Mouse (Mus musculus) c-Kit-positive CD71-negative TER-119-negative erythroid progenitor cells, embryonic 14.5 days (primary cell): ENCODE measurements around the gene Gpr4.
A peak's percentile ranks its signal among the peaks of the same experiment; 100 is the strongest.

Experiments
- DNase-seq: peaks from one replicate; pipeline ENCODE4 v3.0.0-alpha.2; 2013; ENCODE audit warnings: low read depth

Gene Gpr4

GRCm38 (mm10) chr7:19227883-19228792 lies 15.8 kb downstream of the Gpr4 start, which contains the start of gene Opa3:
Gene Opa3 (plus strand): TSS chr7:19228334.
- DNase-seq: peak; percentile 100

DNA sequence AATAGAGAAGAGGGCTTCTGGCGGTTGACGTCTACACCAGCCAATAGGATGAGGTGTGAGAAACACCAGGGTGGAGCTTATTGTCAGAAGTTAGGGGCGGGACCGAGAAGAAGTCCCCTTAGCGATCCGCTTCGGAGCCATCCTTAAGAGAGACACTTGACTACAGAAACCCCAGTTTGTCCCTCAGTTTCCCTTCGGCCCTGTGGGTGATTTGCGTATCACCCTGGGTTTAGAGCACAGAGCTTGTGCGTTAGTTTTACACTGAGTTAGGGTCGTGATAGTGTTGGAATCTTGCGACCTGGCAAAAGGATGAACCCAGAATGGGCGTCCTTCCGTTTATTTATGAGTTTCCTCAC lies 16.4 kb downstream of the Gpr4 start:
- DNase-seq: no peak

GRCm38 (mm10) chr7:19229404-19229803 lies 17.1 kb downstream of the Gpr4 start:
- no peak for DNase-seq

- DNase-seq: no peak
These were observed 17.8 kb downstream of the Gpr4 start for GRCm38 (mm10) chr7:19230041-19230580.

GRCm38 (mm10) chr7:19230899-19231298 lies 18.6 kb downstream of the Gpr4 start:
- no peak for DNase-seq

DNA sequence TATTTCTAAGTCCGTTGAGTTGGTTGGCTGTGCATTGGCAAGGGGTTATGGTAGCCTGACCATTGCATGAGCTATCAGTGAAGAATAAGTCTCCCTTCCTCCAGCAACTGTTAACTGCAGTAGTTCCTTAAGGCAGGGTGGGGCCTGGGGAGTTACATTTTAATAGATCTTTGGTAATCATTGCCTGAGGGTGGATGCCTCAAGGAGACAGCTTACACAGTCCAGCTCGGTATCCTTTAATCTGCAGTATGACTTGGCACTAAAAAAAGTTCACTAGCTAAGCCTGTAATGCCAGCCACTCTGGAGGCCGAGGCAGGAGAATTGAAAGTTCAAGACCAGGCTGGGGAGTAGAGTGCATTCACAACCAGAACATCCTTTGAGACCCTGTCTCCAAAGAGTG lies 19.5 kb downstream of the Gpr4 start:
- DNase-seq: no peak

DNA sequence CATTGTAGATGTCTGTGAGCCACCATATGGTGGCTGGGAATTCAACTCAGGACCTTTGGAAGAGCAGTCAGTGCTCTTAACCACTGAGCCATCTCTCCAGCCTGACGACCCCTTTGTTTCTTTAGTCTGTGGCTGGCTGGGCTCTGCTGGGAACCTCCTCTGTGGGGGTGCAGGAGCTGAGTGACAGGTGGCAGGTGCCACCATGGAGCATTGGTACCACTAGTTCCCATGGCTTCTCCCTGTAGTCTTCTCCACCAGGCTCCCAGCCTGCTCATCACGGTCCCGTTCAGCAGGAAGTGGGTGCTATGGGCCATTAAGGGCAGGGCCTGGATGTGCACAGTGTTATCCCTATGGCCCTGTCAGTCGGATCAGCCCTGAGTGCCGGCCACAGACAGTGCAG lies 22.3 kb downstream of the Gpr4 start:
- no peak for DNase-seq

- DNase-seq: no peak
These were observed 22.8 kb downstream of the Gpr4 start for GRCm38 (mm10) chr7:19235092-19235671.

GRCm38 (mm10) chr7:19236411-19236810 lies 24.1 kb downstream of the Gpr4 start:
- DNase-seq: no peak

GRCm38 (mm10) chr7:19238344-19238743 lies 26.0 kb downstream of the Gpr4 start:
- no peak for DNase-seq

DNA sequence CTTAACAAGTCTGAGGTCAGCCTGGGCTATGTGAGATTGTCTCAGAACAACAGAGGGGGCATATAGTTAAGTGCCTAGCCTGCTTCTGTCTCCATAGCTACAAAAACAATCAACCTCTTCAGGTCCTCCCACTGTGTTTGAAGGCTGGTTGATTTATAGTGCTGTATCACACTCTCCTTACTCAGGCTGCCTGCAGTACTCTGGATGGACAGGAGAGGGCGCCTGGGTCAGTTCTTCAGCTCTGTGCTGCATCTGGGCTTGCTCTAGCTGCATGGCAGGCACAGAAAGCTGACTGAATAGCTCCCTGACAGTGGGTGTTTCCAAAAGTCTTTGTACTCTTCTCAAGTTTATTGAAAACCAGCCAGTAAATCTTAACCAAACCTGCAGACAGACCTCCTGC lies 27.1 kb downstream of the Gpr4 start:
- DNase-seq: peak; percentile 90

DNA sequence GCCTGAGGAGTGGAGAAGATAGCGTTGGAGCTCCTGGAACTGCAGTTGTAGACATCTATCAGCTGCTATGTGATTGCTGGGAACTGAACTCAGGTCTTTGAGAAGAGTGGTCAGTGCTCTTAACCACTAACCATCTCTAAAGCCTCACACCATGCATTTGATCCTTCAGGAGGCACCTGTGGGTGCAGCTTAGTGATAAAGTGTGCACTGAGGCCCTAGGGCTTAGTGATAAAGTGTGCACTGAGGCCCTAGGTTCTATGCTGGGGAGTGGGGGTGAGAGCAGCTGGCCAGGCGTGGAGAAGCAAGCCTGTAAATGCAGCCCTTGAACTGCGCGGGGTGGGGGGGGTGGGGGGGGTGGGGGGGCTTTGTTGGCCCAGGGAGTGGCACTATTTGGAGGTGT lies 27.6 kb downstream of the Gpr4 start:
- no peak for DNase-seq

DNA sequence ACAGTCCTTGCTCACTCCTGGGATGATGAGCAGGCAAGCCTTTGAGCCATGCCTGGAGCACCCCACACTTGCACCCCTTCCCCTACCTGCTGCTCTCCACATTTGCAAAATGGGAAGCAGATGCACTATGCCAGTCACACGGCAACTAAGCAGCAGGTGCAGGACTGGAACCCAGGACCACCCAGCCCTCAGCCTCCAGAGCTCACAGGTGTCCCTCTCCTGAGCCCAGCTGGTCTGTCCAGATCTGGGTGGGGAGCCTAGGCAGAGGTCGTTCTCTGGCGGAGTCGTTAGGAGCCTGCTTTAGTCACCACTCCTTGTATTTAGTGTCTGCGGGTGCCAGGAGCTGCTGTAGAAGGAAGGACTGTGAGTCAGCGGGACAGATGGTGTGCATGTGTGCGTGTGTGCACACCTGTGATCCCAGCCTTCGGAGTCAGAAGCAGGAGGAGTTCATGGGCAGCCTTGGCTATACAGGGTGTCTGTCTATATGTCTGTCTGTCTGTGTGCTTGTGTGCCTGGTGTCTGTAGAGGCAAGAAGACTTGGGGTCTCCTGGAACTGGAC lies 28.6 kb downstream of the Gpr4 start:
- no peak for DNase-seq

- DNase-seq: no peak
These were observed 29.7 kb downstream of the Gpr4 start for GRCm38 (mm10) chr7:19242005-19242404.

GRCm38 (mm10) chr7:19243858-19244257 lies 31.5 kb downstream of the Gpr4 start:
- no peak for DNase-seq

DNA sequence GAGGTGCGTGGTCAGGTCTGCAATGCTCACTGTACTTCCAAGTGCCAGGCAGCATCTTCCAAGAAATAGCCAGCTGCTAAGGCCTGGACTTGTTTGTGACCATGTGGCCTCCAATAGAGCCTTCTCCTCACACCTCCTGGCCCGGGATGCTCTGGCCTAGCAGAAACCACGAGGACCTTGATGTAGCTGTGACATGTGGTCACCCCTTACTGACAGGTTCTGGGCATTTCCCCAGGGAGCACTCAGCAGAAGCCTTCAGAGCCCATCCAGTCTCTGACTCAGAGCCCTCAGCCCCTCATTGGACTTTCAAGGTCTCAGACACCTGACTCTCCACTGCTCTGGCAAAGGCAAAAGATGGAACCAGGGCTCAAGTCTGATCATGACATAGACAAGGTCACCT lies 32.7 kb downstream of the Gpr4 start:
- no peak for DNase-seq

DNA sequence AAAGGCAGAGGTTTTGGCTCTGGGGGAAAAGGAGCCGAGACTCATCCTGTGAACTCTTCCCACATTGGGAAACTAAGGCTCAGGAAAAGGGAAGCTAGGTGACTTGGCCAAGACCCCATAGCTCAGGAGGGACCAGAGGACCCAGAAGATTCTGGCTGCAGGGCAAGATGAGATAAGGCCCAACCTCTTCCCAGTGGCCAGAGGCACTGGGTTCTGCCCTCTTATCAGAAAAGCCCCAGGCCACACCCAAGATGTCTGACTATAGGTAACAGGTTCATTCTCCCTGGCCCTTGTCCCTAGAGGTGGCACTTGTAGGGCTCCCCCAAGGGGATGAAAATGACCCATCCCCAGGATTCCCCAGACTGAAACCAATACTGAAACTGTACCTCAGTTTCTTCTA lies 34.5 kb downstream of the Gpr4 start:
- DNase-seq: no peak

DNA sequence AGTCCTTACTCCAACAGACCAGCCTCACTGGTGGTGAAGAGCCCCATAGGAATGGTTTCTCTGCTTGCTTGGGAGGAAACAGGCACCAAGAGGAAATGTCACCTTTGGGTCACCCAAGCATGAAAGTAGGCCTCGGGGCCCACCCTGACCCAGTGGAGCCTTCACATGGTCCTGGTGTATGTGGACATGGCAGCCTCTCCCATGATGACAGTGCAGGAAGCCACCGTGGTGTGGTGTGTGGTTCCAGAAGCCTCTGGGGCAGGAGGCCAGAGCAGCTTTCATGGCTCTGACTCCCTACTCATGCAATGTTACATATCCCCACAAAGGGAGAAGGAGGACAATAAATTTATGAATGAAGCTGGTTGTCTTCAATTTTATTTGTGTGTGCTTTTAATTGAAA lies 35.2 kb downstream of the Gpr4 start:
- DNase-seq: no peak

DNA sequence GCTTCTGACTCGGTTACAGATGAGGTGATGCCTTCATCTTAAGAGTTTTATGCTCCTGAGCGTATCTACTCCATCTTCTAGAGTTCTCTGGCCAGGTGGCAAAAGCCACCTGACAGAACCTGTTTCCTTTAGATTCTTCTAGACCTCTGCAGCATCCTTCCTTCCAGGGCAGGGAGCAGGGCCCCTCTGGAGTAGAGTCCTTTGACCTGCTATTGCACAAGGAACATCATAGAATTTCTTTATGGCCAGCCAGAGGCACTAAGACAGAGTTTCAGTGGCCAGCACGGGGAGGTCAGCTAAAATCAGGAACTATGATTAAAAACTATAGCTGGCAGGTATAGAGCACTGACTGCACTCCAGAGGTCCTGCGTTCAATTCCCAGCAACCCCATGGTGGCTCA lies 39.7 kb downstream of the Gpr4 start:
- DNase-seq: no peak

DNA sequence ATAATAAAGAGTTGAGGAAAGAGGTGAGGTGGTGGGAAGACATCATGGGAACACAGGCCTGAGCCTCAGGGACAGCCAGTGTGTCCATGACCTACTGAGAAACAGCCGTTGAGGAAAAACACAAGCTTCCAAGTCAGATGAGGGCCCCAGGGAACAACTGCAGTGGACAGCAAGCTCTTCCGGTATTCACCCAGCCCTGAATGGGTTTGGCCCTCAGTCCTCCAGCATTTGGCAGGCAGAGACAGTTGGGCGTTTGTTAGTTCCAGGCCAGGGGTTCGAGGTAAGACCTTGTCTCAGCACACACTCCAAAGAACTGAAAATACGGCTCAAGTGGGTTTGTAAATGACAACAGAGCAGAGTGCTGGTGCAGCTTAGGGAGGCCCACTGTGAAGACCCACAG lies 41.1 kb downstream of the Gpr4 start:
- no peak for DNase-seq

GRCm38 (mm10) chr7:19255395-19255794 lies 43.1 kb downstream of the Gpr4 start:
- DNase-seq: no peak

- no peak for DNase-seq
These were observed 44.2 kb downstream of the Gpr4 start for GRCm38 (mm10) chr7:19256567-19256966.

- no peak for DNase-seq
These were observed 45.2 kb downstream of the Gpr4 start for GRCm38 (mm10) chr7:19257390-19258022.
